Mouse (Mus musculus) spleen, adult 2 months (tissue): Measurements from ENCODE around the gene Stom.

Experiments
- CTCF ChIP-seq: fragments of 200-500 bp; IDR thresholded peaks from 2 replicates; pipeline ENCODE4 v1.5.1; 2011; ENCODE audit warnings: mild to moderate bottlenecking, inconsistent platforms; ENCODE audit not compliant: insufficient read depth, insufficient read length, insufficient replicate concordance; ENCODE audit errors: extremely low read depth
- POLR2A ChIP-seq: fragments of 200-500 bp; IDR thresholded peaks from 2 replicates; pipeline ENCODE4 v1.6.1; 2011; ENCODE audit warnings: low read depth, low read length, inconsistent platforms

DNA sequence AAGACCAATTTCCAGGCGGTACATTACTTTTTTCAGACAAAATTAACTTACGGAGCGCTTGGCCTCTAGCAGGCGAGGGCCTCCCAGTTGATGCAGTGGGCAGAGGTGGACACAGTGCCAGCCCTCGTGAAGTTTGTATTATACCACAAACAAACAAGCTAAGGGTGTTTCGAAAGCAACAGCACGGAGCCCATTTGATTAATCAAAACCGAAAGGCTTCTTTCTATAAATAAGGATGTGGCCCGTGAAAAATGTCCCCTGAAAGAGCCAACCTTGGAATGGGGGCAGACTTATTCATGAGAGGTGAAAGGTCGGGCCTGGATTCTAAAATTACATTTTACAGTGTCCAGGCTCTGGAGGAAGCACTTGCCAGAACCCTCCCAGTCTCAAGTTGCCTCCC, 643 bp upstream of the Stom start:
- TF ChIP-seq POLR2A: no peak
- no peak for TF ChIP-seq CTCF
